Mouse (Mus musculus): ENCODE measurements around the gene Atcay.

DNA sequence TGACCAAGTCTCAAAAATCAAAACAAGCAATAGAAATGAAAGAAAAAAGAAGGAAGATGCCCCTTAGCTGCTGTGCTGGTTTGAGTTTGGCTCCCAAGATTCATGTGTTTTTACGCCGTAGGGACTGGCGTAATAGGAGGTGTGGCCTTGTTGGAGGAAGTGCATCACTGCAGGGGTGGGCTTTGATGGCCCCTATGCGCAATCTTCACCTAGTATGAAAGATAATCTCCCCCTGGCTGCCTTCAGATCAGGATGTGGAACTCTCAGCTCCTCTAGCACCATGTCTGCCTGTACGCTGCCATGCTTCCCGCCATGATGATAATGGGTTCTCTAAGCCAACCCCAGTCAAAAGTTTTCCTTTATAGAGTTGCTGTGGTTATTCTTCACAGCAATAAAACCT is 14.4 kb downstream of the Atcay start:
- TF ChIP-seq CTCF (IDR thresholded peaks at IDR 0.05; ENCODE audit: extremely low read depth, insufficient read depth, low read length) = no peak
- TF ChIP-seq POLR2A (IDR thresholded peaks at IDR 0.05; ENCODE audit: extremely low read depth, insufficient read depth, low read length) = no peak
